ENCODE assay signal across 8 mouse cellular contexts in genomic region chr13:77135621-77135981, GRCm38 (mm10). TPM values are rescaled to one million over a fixed set of nuclear protein-coding genes. Genes with fewer than 3 reads are reported as not detected.
DNase-seq lines count a peak whose midpoint lies in the region; ATAC-seq and TF ChIP-seq lines count a peak whose summit lies in the region.

No protein-coding gene starts in this region.

- WGBS in kidney, postnatal 0 days = under 1% methylated on average over 11 of the region's 11 CpGs
- under 1% methylated on average over 11 of the region's 11 CpGs for WGBS in embryonic facial prominence, embryonic 11.5 days
- WGBS in intestine, embryonic 15.5 days = 1% methylated on average over 11 of the region's 11 CpGs

- peak overlapping the region; percentile 60 for H3K4me2 ChIP-seq in kidney, postnatal 0 days (ENCODE audit: low read length)
- peak overlapping the region; percentile 38 for H3K4me2 ChIP-seq in embryonic facial prominence, embryonic 11.5 days (ENCODE audit: low read depth, low read length)
- peak overlapping the region; percentile 53 for H3K4me2 ChIP-seq in intestine, embryonic 15.5 days (replicated peaks)

- H3K9ac ChIP-seq in kidney, postnatal 0 days (ENCODE audit: low read depth, low read length) = peak overlapping the region; percentile 90
- peak overlapping the region; percentile 93 for H3K9ac ChIP-seq in embryonic facial prominence, embryonic 11.5 days (replicated peaks; ENCODE audit: low read length)
- H3K9ac ChIP-seq in intestine, embryonic 15.5 days = peak overlapping the region; percentile 91

- no peak for DNase-seq in kidney, postnatal 0 days (ENCODE audit: low spot score)
- DNase-seq in kidney, adult 8-10 months = no peak
- no peak for DNase-seq in embryonic facial prominence, embryonic 11.5 days (ENCODE audit: low spot score)
- DNase-seq in gastrocnemius, postnatal 36 days = no peak
- no peak for DNase-seq in spleen, postnatal 10 days (ENCODE audit: low spot score in 2 of 2)
- no peak for DNase-seq in right cerebral cortex, postnatal 25 days

- H3K27ac ChIP-seq in kidney, postnatal 0 days = peak overlapping the region; percentile 94
- no peak overlapping the region for H3K27ac ChIP-seq in embryonic facial prominence, embryonic 11.5 days (replicated peaks; ENCODE audit: low read depth, low read length)
- H3K27ac ChIP-seq in intestine, embryonic 15.5 days = peak overlapping the region; percentile 93

- H3K27me3 ChIP-seq in kidney, postnatal 0 days (ENCODE audit: insufficient read depth, low read length) = no peaks in the 10 kb centered on the region
- H3K27me3 ChIP-seq in embryonic facial prominence, embryonic 11.5 days (ENCODE audit: control insufficient read depth, insufficient read depth, low read length) = no peaks in the 10 kb centered on the region
- no peaks in the 10 kb centered on the region for H3K27me3 ChIP-seq in intestine, embryonic 15.5 days (replicated peaks)

- peak; percentile 70 for ATAC-seq in kidney, postnatal 0 days (replicated peaks; ENCODE audit: low FRiP score, low read depth)
- peak; percentile 65 for ATAC-seq in embryonic facial prominence, embryonic 11.5 days (replicated peaks; ENCODE audit: insufficient number of reproducible peaks, low FRiP score, low TSS enrichment, low read depth)
- peak; percentile 80 for ATAC-seq in intestine, embryonic 15.5 days
- peak; percentile 23; the same call in 1 of the 2 replicates for ATAC-seq in monocyte, adult 5-6 weeks (replicated peaks; ENCODE audit: insufficient number of reproducible peaks, low FRiP score, low TSS enrichment, poor library complexity, severe bottlenecking)

- no peaks in the 10 kb centered on the region for H3K9me3 ChIP-seq in kidney, postnatal 0 days (replicated peaks; ENCODE audit: low read length)
- no peaks in the 10 kb centered on the region for H3K9me3 ChIP-seq in embryonic facial prominence, embryonic 11.5 days (replicated peaks; ENCODE audit: control insufficient read depth, low read length)
- H3K9me3 ChIP-seq in intestine, embryonic 15.5 days = no peaks in the 10 kb centered on the region

- intact Hi-C loops in gastrocnemius, postnatal 36 days (cut with DNase I) = no loop called here

- no peaks in the 10 kb centered on the region for H3K4me1 ChIP-seq in kidney, postnatal 0 days (replicated peaks; ENCODE audit: insufficient read depth, low read length)
- H3K4me1 ChIP-seq in embryonic facial prominence, embryonic 11.5 days (ENCODE audit: control insufficient read depth, insufficient read depth, low read length) = no peaks in the 10 kb centered on the region
- H3K4me1 ChIP-seq in intestine, embryonic 15.5 days (replicated peaks) = no peaks in the 10 kb centered on the region

- no peaks in the 10 kb centered on the region for H3K36me3 ChIP-seq in kidney, postnatal 0 days (ENCODE audit: insufficient read depth, low read length)
- H3K36me3 ChIP-seq in embryonic facial prominence, embryonic 11.5 days (replicated peaks; ENCODE audit: control insufficient read depth, insufficient read depth, low read depth, low read length) = no peaks in the 10 kb centered on the region
- no peaks in the 10 kb centered on the region for H3K36me3 ChIP-seq in intestine, embryonic 15.5 days

- no peak for TF ChIP-seq CTCF in kidney, postnatal 0 days (IDR thresholded peaks at IDR 0.05; ENCODE audit: low read depth)

- H3K4me3 ChIP-seq in kidney, postnatal 0 days (replicated peaks; ENCODE audit: low read depth, low read length) = peak overlapping the region; percentile 97
- H3K4me3 ChIP-seq in embryonic facial prominence, embryonic 11.5 days (ENCODE audit: low read depth, low read length) = peak overlapping the region; percentile 84
- H3K4me3 ChIP-seq in intestine, embryonic 15.5 days (replicated peaks) = peak overlapping the region; percentile 94

RNA-seq across cellular contexts. Expression of gene 2210408I21Rik, which starts 0.3 kb away (rescaled TPM):
- polyA plus RNA-seq in kidney, postnatal 0 days (2015; fragmentation: Nextera tagmentation; extraction: Ambion mirVana) = 7.1 and 8.1 TPM in 2 replicates
- 13.4 and 13.7 TPM in 2 replicates for polyA plus RNA-seq in embryonic facial prominence, embryonic 11.5 days (2014; fragmentation: Nextera tagmentation; extraction: Ambion mirVana)
- polyA plus RNA-seq in intestine, embryonic 15.5 days (2015; fragmentation: Nextera tagmentation; extraction: Ambion mirVana) = 5.6 and 6.0 TPM in 2 replicates
- 0.64 to 3.6 TPM (median 0.67 TPM) in 3 replicates for total RNA-seq in monocyte, adult 5-6 weeks (2017)
- 1 to 10 TPM; 3.6 to 4.5 TPM for total RNA-seq in gastrocnemius, postnatal 36 days (2021)

RNA-seq across cellular contexts. Expression of gene Slf1, which starts 0.3 kb away (rescaled TPM):
- 36.4 and 37.1 TPM in 2 replicates for polyA plus RNA-seq in kidney, postnatal 0 days (2015; fragmentation: Nextera tagmentation; extraction: Ambion mirVana)
- 47.0 and 52.7 TPM in 2 replicates for polyA plus RNA-seq in embryonic facial prominence, embryonic 11.5 days (2014; fragmentation: Nextera tagmentation; extraction: Ambion mirVana)
- polyA plus RNA-seq in intestine, embryonic 15.5 days (2015; fragmentation: Nextera tagmentation; extraction: Ambion mirVana) = 27.4 and 36.6 TPM in 2 replicates
- 13.0 to 20.9 TPM (median 15.4 TPM) in 3 replicates for total RNA-seq in monocyte, adult 5-6 weeks (2017)
- 1 to 10 TPM; 4.0 to 6.6 TPM for total RNA-seq in gastrocnemius, postnatal 36 days (2021)

Comparison
In these comparisons a context has a peak if more than half of its experiments do, and no peak if none do; other contexts are left out.
1. ATAC-seq: peak in every context shown above with its lines; median percentile 80 in intestine, embryonic 15.5 days; 70 in kidney, postnatal 0 days; 65 in embryonic facial prominence, embryonic 11.5 days; 23 in monocyte, adult 5-6 weeks.